Mouse (Mus musculus): Measurements from ENCODE around the gene Crybg3.

- TF ChIP-seq ZNF384 (IDR thresholded peaks at IDR 0.05; ENCODE audit: low read depth, low read length) (peak; percentile 85), USF2 (conservative IDR thresholded peaks at IDR 0.05; ENCODE audit: low read depth, low read length) (no peak), CTCF (conservative IDR thresholded peaks at IDR 0.05 in 1 of 2, IDR thresholded peaks at IDR 0.05 in 1 of 2; ENCODE audit: low read depth in 2 of 2, low read length in 2 of 2) (peak; percentile 98 to 99), MAX (IDR thresholded peaks at IDR 0.05; ENCODE audit: low read length) (peak; percentile 38; the same call in 1 of the 2 replicates), ZMIZ1 (IDR thresholded peaks at IDR 0.05; ENCODE audit: low read depth, low read length) (no peak), NELFE (IDR thresholded peaks at IDR 0.05; ENCODE audit: low read depth, low read length) (peak; percentile 67; the same call in 1 of the 2 replicates), POLR2A (IDR thresholded peaks at IDR 0.05; ENCODE audit: low read depth, low read length) (no peak), ZKSCAN1 (IDR thresholded peaks at IDR 0.05; ENCODE audit: borderline replicate concordance, low read depth, low read length) (no peak), USF1 (IDR thresholded peaks at IDR 0.05; ENCODE audit: low read depth, low read length) (no peak)
Observed at GRCm38 (mm10) chr16:59474788-59475187, 126.0 kb downstream of the Crybg3 start.
